Mouse (Mus musculus) E14TG2a.4 (cell line): ENCODE measurements around the gene Cracr2b.

Source experiments
- CTCF ChIP-seq: conservative IDR thresholded peaks from 2 replicates; pipeline ENCODE4 v1.5.1; 2014; ENCODE audit warnings: low read length
- NANOG ChIP-seq: IDR thresholded peaks from 2 replicates; pipeline ENCODE4 v1.6.1; 2014; ENCODE audit warnings: borderline replicate concordance, low read length, mixed read lengths

GRCm38 (mm10) chr7:141429310-141429709, 31.6 kb upstream of the Cracr2b start, which contains the start of gene Cend1:
- TF ChIP-seq CTCF (no peak), NANOG (no peak)
